Mouse (Mus musculus): ENCODE results near the gene Dnase1l3. TPM values are rescaled to one million over a fixed set of nuclear protein-coding genes. Genes with fewer than 3 reads are reported as not detected.

The Dnase1l3 gene
- 6.3 TPM for polyA plus RNA-seq (2014; fragmentation: Illumina TruSeq; extraction: RNeasy Lipid Tissue Mini Kit (QIAGEN cat#74804); ENCODE audit: low replicate concordance)

GRCm38 (mm10) chr14:7994271-7994767, at the start of gene Dnase1l3:
Dnase1l3 (minus strand) TSS chr14:7994573.

GRCm38 (mm10) chr14:8002432-8003092, 8.2 kb upstream of the Dnase1l3 start, which contains the start of gene Abhd6:
Abhd6 (plus strand) TSS chr14:8002902.

GRCm38 (mm10) chr14:7957049-7957448, 37.3 kb downstream of the Dnase1l3 start, which contains the start of gene Gm45521:
Gm45521 (plus strand) TSS chr14:7957288.

Other genes with a start within 250 kb of the Dnase1l3 start
- not detected for gene Gm26661, start 203.0 kb downstream of the Dnase1l3 start, polyA plus RNA-seq (2014; fragmentation: Illumina TruSeq; extraction: RNeasy Lipid Tissue Mini Kit (QIAGEN cat#74804); ENCODE audit: low replicate concordance)
- 2.3 TPM for gene Flnb, start 176.6 kb downstream of the Dnase1l3 start, polyA plus RNA-seq (2014; fragmentation: Illumina TruSeq; extraction: RNeasy Lipid Tissue Mini Kit (QIAGEN cat#74804); ENCODE audit: low replicate concordance)
- not detected for gene Gm45521, start 37.3 kb downstream of the Dnase1l3 start, polyA plus RNA-seq (2014; fragmentation: Illumina TruSeq; extraction: RNeasy Lipid Tissue Mini Kit (QIAGEN cat#74804); ENCODE audit: low replicate concordance)
- 34.2 TPM for gene Abhd6, start 8.3 kb upstream of the Dnase1l3 start, polyA plus RNA-seq (2014; fragmentation: Illumina TruSeq; extraction: RNeasy Lipid Tissue Mini Kit (QIAGEN cat#74804); ENCODE audit: low replicate concordance)
- gene Rpp14, start 85.8 kb upstream of the Dnase1l3 start, polyA plus RNA-seq (2014; fragmentation: Illumina TruSeq; extraction: RNeasy Lipid Tissue Mini Kit (QIAGEN cat#74804); ENCODE audit: low replicate concordance): 23.5 TPM
- 64.5 TPM for gene Pxk, start 103.6 kb upstream of the Dnase1l3 start, polyA plus RNA-seq (2014; fragmentation: Illumina TruSeq; extraction: RNeasy Lipid Tissue Mini Kit (QIAGEN cat#74804); ENCODE audit: low replicate concordance)
- 254 TPM for gene Pdhb, start 178.5 kb upstream of the Dnase1l3 start, polyA plus RNA-seq (2014; fragmentation: Illumina TruSeq; extraction: RNeasy Lipid Tissue Mini Kit (QIAGEN cat#74804); ENCODE audit: low replicate concordance)
- gene Kctd6, start 219.6 kb upstream of the Dnase1l3 start, polyA plus RNA-seq (2014; fragmentation: Illumina TruSeq; extraction: RNeasy Lipid Tissue Mini Kit (QIAGEN cat#74804); ENCODE audit: low replicate concordance): 24.4 TPM

Measured in small intestine, adult 10 weeks (tissue).